ENCODE assay signal across 13 mouse cellular contexts in the genomic region with DNA sequence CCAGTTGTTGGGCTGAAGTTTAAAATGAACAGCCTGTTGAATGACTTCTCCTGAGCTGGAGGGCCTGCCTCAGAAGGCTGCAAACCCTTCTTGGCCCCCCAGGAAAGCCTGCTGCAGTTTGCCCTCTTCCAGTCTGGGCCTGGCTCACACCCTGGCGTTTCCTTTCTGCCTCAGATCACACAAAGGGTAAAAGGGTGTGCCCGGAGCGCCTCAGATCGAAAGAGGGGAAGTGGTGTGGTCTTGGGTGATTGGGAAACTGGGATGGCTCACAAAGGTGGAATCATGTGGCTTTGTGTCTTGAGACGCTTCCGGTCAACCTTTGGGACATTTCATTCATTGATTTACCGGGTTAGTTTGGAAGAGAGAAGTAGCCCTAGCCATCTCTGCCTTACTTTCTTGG. TPM values are rescaled to one million over a fixed set of nuclear protein-coding genes. Genes with fewer than 3 reads are reported as not detected.
DNase-seq lines count a peak whose midpoint lies in the region; ATAC-seq and TF ChIP-seq lines count a peak whose summit lies in the region.
"Had no signal": no experiment of that assay in that cellular context is flagged by ENCODE, and none has a peak within 500 bp of the region (broad histone marks: within the 10 kb centered on the region; RNA-seq: fewer than 3 reads in every experiment).

No protein-coding gene starts in this region.

- no peaks in the 10 kb centered on the region for H3K9me3 ChIP-seq in liver, embryonic 11.5 days (ENCODE audit: control insufficient read depth, low read length)
- no peaks in the 10 kb centered on the region for H3K9me3 ChIP-seq in liver, embryonic 12.5 days (replicated peaks)
- H3K9me3 ChIP-seq in MEL (replicated peaks; ENCODE audit: insufficient read depth, low read length) = no peaks in the 10 kb centered on the region
- H3K9me3 ChIP-seq in intestine, embryonic 15.5 days = no peaks in the 10 kb centered on the region
- H3K9me3 ChIP-seq in stomach, embryonic 16.5 days (replicated peaks; ENCODE audit: control insufficient read depth, low read length) = no peaks in the 10 kb centered on the region
- H3K9me3 ChIP-seq: embryonic facial prominence, embryonic 13.5 days; limb, embryonic 12.5 days had no signal

- H3K27me3 ChIP-seq in liver, embryonic 11.5 days (replicated peaks; ENCODE audit: control insufficient read depth, insufficient read depth, low read length) = no peaks in the 10 kb centered on the region
- H3K27me3 ChIP-seq in liver, embryonic 12.5 days (replicated peaks) = no peaks in the 10 kb centered on the region
- no peaks in the 10 kb centered on the region for H3K27me3 ChIP-seq in MEL (ENCODE audit: control insufficient read depth in 1 of 2, insufficient read depth in 2 of 2, low read length in 2 of 2)
- H3K27me3 ChIP-seq in intestine, embryonic 15.5 days (replicated peaks) = no peaks in the 10 kb centered on the region
- no peaks in the 10 kb centered on the region for H3K27me3 ChIP-seq in stomach, embryonic 16.5 days (ENCODE audit: control insufficient read depth, insufficient read depth, low read length)
- H3K27me3 ChIP-seq: CH12.LX; embryonic facial prominence, embryonic 13.5 days; limb, embryonic 12.5 days had no signal

- no peak overlapping the region for H3K4me3 ChIP-seq in liver, embryonic 11.5 days (ENCODE audit: low read depth, low read length)
- H3K4me3 ChIP-seq in liver, embryonic 12.5 days = no peak overlapping the region
- H3K4me3 ChIP-seq in MEL (ENCODE audit: control insufficient read depth in 1 of 2, insufficient read depth in 1 of 2, low read depth in 2 of 2, low read length in 2 of 2) = peak overlapping the region in 1 of 2 experiments; percentile 22; a peak in 2 of 4 replicates
- no peak overlapping the region for H3K4me3 ChIP-seq in intestine, embryonic 15.5 days (replicated peaks)
- no peak overlapping the region for H3K4me3 ChIP-seq in stomach, embryonic 16.5 days (replicated peaks; ENCODE audit: low read length)
- H3K4me3 ChIP-seq: embryonic facial prominence, embryonic 13.5 days; limb, embryonic 12.5 days had no signal

- TF ChIP-seq POLR2A in MEL (IDR thresholded peaks at IDR 0.05; ENCODE audit: control insufficient read depth in 1 of 2, insufficient read depth in 1 of 2, low read depth in 1 of 2, low read length in 2 of 2, poor library complexity in 1 of 2) = no peak

- TF ChIP-seq CTCF in MEL (IDR thresholded peaks at IDR 0.05 in 2 of 3, conservative IDR thresholded peaks at IDR 0.05 in 1 of 3; ENCODE audit: control insufficient read depth in 1 of 3, insufficient read depth in 1 of 3, low read depth in 2 of 3, low read length in 3 of 3, poor library complexity in 1 of 3, severe bottlenecking in 1 of 3) = no peak

- H3K4me2 ChIP-seq in liver, embryonic 11.5 days = peak overlapping the region; percentile 8; the same call in 1 of the 2 replicates
- H3K4me2 ChIP-seq in liver, embryonic 12.5 days = no peak overlapping the region
- no peak overlapping the region for H3K4me2 ChIP-seq in intestine, embryonic 15.5 days (replicated peaks)
- H3K4me2 ChIP-seq in stomach, embryonic 16.5 days (ENCODE audit: low read depth, low read length) = no peak overlapping the region
- H3K4me2 ChIP-seq: embryonic facial prominence, embryonic 13.5 days; limb, embryonic 12.5 days had no signal

- 46% methylated on average over 7 of the region's 7 CpGs for WGBS in liver, embryonic 11.5 days
- 23% methylated on average over 7 of the region's 7 CpGs for WGBS in liver, embryonic 12.5 days (ENCODE audit: insufficient replicate concordance)
- 67% methylated on average over 7 of the region's 7 CpGs for WGBS in intestine, embryonic 15.5 days
- WGBS in stomach, embryonic 16.5 days = 73% methylated on average over 7 of the region's 7 CpGs

- no peak for TF ChIP-seq RAD21 in MEL (IDR thresholded peaks at IDR 0.05; ENCODE audit: low read depth, low read length)

- no peak for ATAC-seq in liver, embryonic 11.5 days (replicated peaks; ENCODE audit: low FRiP score)
- no peak for ATAC-seq in liver, embryonic 12.5 days
- 0 out of 2 replicates have a peak, but pooled peaks have one; percentile 55 for ATAC-seq in intestine, embryonic 15.5 days
- ATAC-seq in stomach, embryonic 16.5 days (ENCODE audit: insufficient read depth, low FRiP score) = no peak
- ATAC-seq in megakaryocyte-erythroid progenitor cell, adult 5-6 weeks (replicated peaks; ENCODE audit: low FRiP score, low TSS enrichment, poor library complexity, severe bottlenecking) = no peak
- ATAC-seq: activated CD4-positive, CD25-positive, alpha-beta regulatory T cell, adult 4 months had no signal

- H3K36me3 ChIP-seq in liver, embryonic 11.5 days (ENCODE audit: control insufficient read depth, insufficient read depth, low read length) = peaks cover 7% of the 10 kb centered on the region; the same call in 1 of the 2 replicates
- H3K36me3 ChIP-seq in liver, embryonic 12.5 days = peaks cover 43% of the 10 kb centered on the region
- H3K36me3 ChIP-seq in MEL (ENCODE audit: control insufficient read depth in 1 of 2, insufficient read depth in 2 of 2, low read length in 2 of 2) = peaks cover 1 to 4% of the 10 kb centered on the region in 2 experiments
- H3K36me3 ChIP-seq in intestine, embryonic 15.5 days = peaks cover 36% of the 10 kb centered on the region
- peaks cover 24% of the 10 kb centered on the region for H3K36me3 ChIP-seq in stomach, embryonic 16.5 days (ENCODE audit: control insufficient read depth, insufficient read depth, low read length)

- H3K4me1 ChIP-seq in liver, embryonic 11.5 days (replicated peaks; ENCODE audit: control insufficient read depth, insufficient read depth, low read length) = peaks cover 14% of the 10 kb centered on the region
- peaks cover 60% of the 10 kb centered on the region for H3K4me1 ChIP-seq in liver, embryonic 12.5 days
- peaks cover 11 to 19% of the 10 kb centered on the region in 2 experiments for H3K4me1 ChIP-seq in MEL (ENCODE audit: control insufficient read depth in 1 of 2, insufficient read depth in 2 of 2, low read length in 2 of 2)
- H3K4me1 ChIP-seq in intestine, embryonic 15.5 days (replicated peaks) = peaks cover 23% of the 10 kb centered on the region
- H3K4me1 ChIP-seq in stomach, embryonic 16.5 days (ENCODE audit: control insufficient read depth, insufficient read depth, low read length) = peaks cover 16% of the 10 kb centered on the region; the same call in 1 of the 2 replicates
- H3K4me1 ChIP-seq: embryonic facial prominence, embryonic 13.5 days; limb, embryonic 12.5 days had no signal

- TF ChIP-seq EP300 in MEL (IDR thresholded peaks at IDR 0.05; ENCODE audit: low read depth in 1 of 2, low read length in 2 of 2) = no peak

- H3K27ac ChIP-seq in liver, embryonic 11.5 days (ENCODE audit: low read depth, low read length) = 0 out of 2 replicates have a peak overlapping the region, but pooled peaks have one; percentile 9
- no peak overlapping the region for H3K27ac ChIP-seq in liver, embryonic 12.5 days
- H3K27ac ChIP-seq in MEL (ENCODE audit: control insufficient read depth, low read depth, low read length) = peak overlapping the region; percentile 65
- H3K27ac ChIP-seq in intestine, embryonic 15.5 days = peak overlapping the region; percentile 51; the same call in 1 of the 2 replicates
- H3K27ac ChIP-seq in stomach, embryonic 16.5 days (ENCODE audit: low read length) = peak overlapping the region; percentile 46
- H3K27ac ChIP-seq: embryonic facial prominence, embryonic 13.5 days; limb, embryonic 12.5 days had no signal

- no peaks in the 10 kb centered on the region for H3K79me2 ChIP-seq in MEL (ENCODE audit: control insufficient read depth, insufficient read depth, low read length, poor library complexity)

- no peak for DNase-seq in liver, embryonic 11.5 days (ENCODE audit: low spot score)
- peak; percentile 67 for DNase-seq in MEL (ENCODE audit: low read depth, low spot score)
- no peak for DNase-seq in right cerebral cortex, postnatal 36 days (ENCODE audit: low spot score in 2 of 2)
- DNase-seq: cerebellum, adult 18-20 months; heart, postnatal 14 days had no signal

- no peak overlapping the region for H3K9ac ChIP-seq in liver, embryonic 11.5 days (ENCODE audit: low read depth, low read length)
- H3K9ac ChIP-seq in liver, embryonic 12.5 days = no peak overlapping the region
- H3K9ac ChIP-seq in MEL (ENCODE audit: control insufficient read depth, low read depth, low read length, poor library complexity, severe bottlenecking) = peak overlapping the region; percentile 49
- H3K9ac ChIP-seq in intestine, embryonic 15.5 days = no peak overlapping the region
- H3K9ac ChIP-seq in stomach, embryonic 16.5 days (ENCODE audit: low read length) = 0 out of 2 replicates have a peak overlapping the region, but pooled peaks have one; percentile 19
- H3K9ac ChIP-seq: embryonic facial prominence, embryonic 13.5 days; limb, embryonic 12.5 days had no signal

RNA-seq across cellular contexts. Expression of gene B230217C12Rik, which starts 14.2 kb away (rescaled TPM):
- polyA plus RNA-seq in liver, embryonic 11.5 days (2014; fragmentation: Nextera tagmentation; extraction: Ambion mirVana) = 3.7 and 5.4 TPM in 2 replicates
- polyA plus RNA-seq in liver, embryonic 12.5 days (2016; fragmentation: Nextera tagmentation; extraction: Ambion mirVana) = 1.1 and 1.3 TPM in 2 replicates
- 0.29 TPM in 1 of 2 replicates, not detected in the other for total RNA-seq in MEL (2012; rRNA removed)
- polyA plus RNA-seq in MEL (2012; ENCODE audit: insufficient read depth in 1 of 2, insufficient read length in 2 of 2, low read depth in 1 of 2, low replicate concordance in 2 of 2, missing spikeins in 1 of 2) = under 1 TPM in 1 of 2 experiments, not detected in 1; 0.81 TPM
- polyA plus RNA-seq in intestine, embryonic 15.5 days (2015; fragmentation: Nextera tagmentation; extraction: Ambion mirVana) = 5.2 and 5.3 TPM in 2 replicates
- polyA plus RNA-seq in stomach, embryonic 16.5 days (2015; fragmentation: Nextera tagmentation; extraction: Ambion mirVana) = 3.7 and 3.8 TPM in 2 replicates
- total RNA-seq in megakaryocyte-erythroid progenitor cell, adult 5-6 weeks (2014; fragmentation: Nextera tagmentation) = 0.45 and 1.7 TPM in 2 replicates
- 0.91 TPM in 1 of 2 replicates, not detected in the other for total RNA-seq in megakaryocyte-erythroid progenitor cell, adult 5-6 weeks (2017)

RNA-seq across cellular contexts. Expression of gene Lasp1, which starts 27.6 kb away (rescaled TPM):
- polyA plus RNA-seq in liver, embryonic 11.5 days (2014; fragmentation: Nextera tagmentation; extraction: Ambion mirVana) = 54.7 and 55.3 TPM in 2 replicates
- polyA plus RNA-seq in liver, embryonic 12.5 days (2016; fragmentation: Nextera tagmentation; extraction: Ambion mirVana) = 36.9 and 37.6 TPM in 2 replicates
- 13.3 and 15.2 TPM in 2 replicates for total RNA-seq in MEL (2012; rRNA removed)
- polyA plus RNA-seq in MEL (2012; ENCODE audit: insufficient read depth in 1 of 2, insufficient read length in 2 of 2, low read depth in 1 of 2, low replicate concordance in 2 of 2, missing spikeins in 1 of 2) = 10 to 100 TPM in 1 of 2 experiments, not detected in 1; 38.7 TPM
- polyA plus RNA-seq in intestine, embryonic 15.5 days (2015; fragmentation: Nextera tagmentation; extraction: Ambion mirVana) = 123 and 126 TPM in 2 replicates
- polyA plus RNA-seq in stomach, embryonic 16.5 days (2015; fragmentation: Nextera tagmentation; extraction: Ambion mirVana) = 130 and 143 TPM in 2 replicates
- 15.7 and 20.4 TPM in 2 replicates for total RNA-seq in megakaryocyte-erythroid progenitor cell, adult 5-6 weeks (2014; fragmentation: Nextera tagmentation)
- total RNA-seq in megakaryocyte-erythroid progenitor cell, adult 5-6 weeks (2017) = 56.3 and 63.5 TPM in 2 replicates

RNA-seq across cellular contexts. Expression of gene Rpl23, which starts 44.2 kb away (rescaled TPM):
- polyA plus RNA-seq in liver, embryonic 11.5 days (2014; fragmentation: Nextera tagmentation; extraction: Ambion mirVana) = 756 and 842 TPM in 2 replicates
- polyA plus RNA-seq in liver, embryonic 12.5 days (2016; fragmentation: Nextera tagmentation; extraction: Ambion mirVana) = 462 and 473 TPM in 2 replicates
- total RNA-seq in MEL (2012; rRNA removed) = 1,922 and 2,072 TPM in 2 replicates
- 100 to 1,000 TPM in 1 of 2 experiments, not detected in 1; 921 TPM for polyA plus RNA-seq in MEL (2012; ENCODE audit: insufficient read depth in 1 of 2, insufficient read length in 2 of 2, low read depth in 1 of 2, low replicate concordance in 2 of 2, missing spikeins in 1 of 2)
- 530 and 606 TPM in 2 replicates for polyA plus RNA-seq in intestine, embryonic 15.5 days (2015; fragmentation: Nextera tagmentation; extraction: Ambion mirVana)
- 439 and 586 TPM in 2 replicates for polyA plus RNA-seq in stomach, embryonic 16.5 days (2015; fragmentation: Nextera tagmentation; extraction: Ambion mirVana)
- total RNA-seq in megakaryocyte-erythroid progenitor cell, adult 5-6 weeks (2014; fragmentation: Nextera tagmentation) = 2,091 and 2,156 TPM in 2 replicates
- 1,518 and 2,802 TPM in 2 replicates for total RNA-seq in megakaryocyte-erythroid progenitor cell, adult 5-6 weeks (2017)

RNA-seq across cellular contexts. Expression of gene 1700001P01Rik, which starts 50.7 kb away (rescaled TPM):
- 0.64 TPM in 1 of 2 replicates, not detected in the other for polyA plus RNA-seq in liver, embryonic 11.5 days (2014; fragmentation: Nextera tagmentation; extraction: Ambion mirVana)
- polyA plus RNA-seq in liver, embryonic 12.5 days (2016; fragmentation: Nextera tagmentation; extraction: Ambion mirVana) = not detected in 2 replicates
- total RNA-seq in MEL (2012; rRNA removed) = 0.69 TPM in 2 replicates
- under 1 TPM in 1 of 2 experiments, not detected in 1; 0.43 TPM for polyA plus RNA-seq in MEL (2012; ENCODE audit: insufficient read depth in 1 of 2, insufficient read length in 2 of 2, low read depth in 1 of 2, low replicate concordance in 2 of 2, missing spikeins in 1 of 2)
- 0.24 TPM in 1 of 2 replicates, not detected in the other for polyA plus RNA-seq in intestine, embryonic 15.5 days (2015; fragmentation: Nextera tagmentation; extraction: Ambion mirVana)
- not detected in 2 replicates for polyA plus RNA-seq in stomach, embryonic 16.5 days (2015; fragmentation: Nextera tagmentation; extraction: Ambion mirVana)
- total RNA-seq in megakaryocyte-erythroid progenitor cell, adult 5-6 weeks (2014; fragmentation: Nextera tagmentation) = 0.89 TPM in 1 of 2 replicates, not detected in the other
- 2.4 TPM in 1 of 2 replicates, not detected in the other for total RNA-seq in megakaryocyte-erythroid progenitor cell, adult 5-6 weeks (2017)
- polyA plus RNA-seq: limb, embryonic 12.5 days had no signal

RNA-seq across cellular contexts. Expression of gene Fbxo47, which starts 57.5 kb away (rescaled TPM):
- 1.1 TPM in 2 replicates for polyA plus RNA-seq in liver, embryonic 11.5 days (2014; fragmentation: Nextera tagmentation; extraction: Ambion mirVana)
- polyA plus RNA-seq in liver, embryonic 12.5 days (2016; fragmentation: Nextera tagmentation; extraction: Ambion mirVana) = 0.36 and 0.51 TPM in 2 replicates
- total RNA-seq in MEL (2012; rRNA removed) = 0.73 and 1.4 TPM in 2 replicates
- polyA plus RNA-seq in MEL (2012; ENCODE audit: insufficient read depth in 1 of 2, insufficient read length in 2 of 2, low read depth in 1 of 2, low replicate concordance in 2 of 2, missing spikeins in 1 of 2) = 1 to 10 TPM in 1 of 2 experiments, not detected in 1; 1.2 TPM
- 0.65 and 0.68 TPM in 2 replicates for polyA plus RNA-seq in intestine, embryonic 15.5 days (2015; fragmentation: Nextera tagmentation; extraction: Ambion mirVana)
- polyA plus RNA-seq in stomach, embryonic 16.5 days (2015; fragmentation: Nextera tagmentation; extraction: Ambion mirVana) = 0.35 and 0.74 TPM in 2 replicates
- total RNA-seq in megakaryocyte-erythroid progenitor cell, adult 5-6 weeks (2014; fragmentation: Nextera tagmentation) = 0.54 and 3.2 TPM in 2 replicates
- 0.53 and 0.56 TPM in 2 replicates for total RNA-seq in megakaryocyte-erythroid progenitor cell, adult 5-6 weeks (2017)

Comparison
In these comparisons a context has a peak if more than half of its experiments do, and no peak if none do; other contexts are left out.
1. H3K9ac ChIP-seq: peak in MEL (single experiment) and stomach, embryonic 16.5 days (single experiment); none in liver, embryonic 11.5 days (single experiment), liver, embryonic 12.5 days (single experiment) and intestine, embryonic 15.5 days (single experiment).